Mouse (Mus musculus) NIH3T3 (cell line): ENCODE measurements at regions not wholly inside any gene's neighbourhood (a gene's known extent, or its start where the extent isn't known, plus 50 kb on each side); places are given as distances from the start of the nearest gene placed in this dataset.

ENCODE experiments used
- DNase-seq: peaks from one replicate; pipeline ENCODE4 v3.0.0-alpha.2; 2012; ENCODE audit warnings: low read depth

DNA sequence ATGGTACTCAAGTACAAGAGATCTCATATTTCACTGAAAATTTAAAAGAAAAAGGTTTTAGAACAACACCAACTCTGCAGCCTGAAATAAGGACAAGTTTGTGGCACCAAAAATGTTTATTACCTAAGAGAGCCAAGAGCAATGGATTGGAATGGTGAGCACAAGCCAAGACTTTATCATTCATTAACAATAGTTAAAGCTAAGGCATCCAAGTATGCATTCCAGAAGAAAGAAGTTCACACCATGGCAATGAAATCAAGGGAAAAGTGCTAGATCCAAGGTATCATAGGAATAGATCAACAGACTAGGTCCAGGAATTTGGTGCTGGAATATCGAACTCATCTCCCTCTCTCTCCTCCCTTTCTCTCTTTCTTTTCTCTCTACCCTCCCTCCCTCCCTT, 63.8 kb upstream of the P3h2 start:
- DNase-seq = no peak

DNA sequence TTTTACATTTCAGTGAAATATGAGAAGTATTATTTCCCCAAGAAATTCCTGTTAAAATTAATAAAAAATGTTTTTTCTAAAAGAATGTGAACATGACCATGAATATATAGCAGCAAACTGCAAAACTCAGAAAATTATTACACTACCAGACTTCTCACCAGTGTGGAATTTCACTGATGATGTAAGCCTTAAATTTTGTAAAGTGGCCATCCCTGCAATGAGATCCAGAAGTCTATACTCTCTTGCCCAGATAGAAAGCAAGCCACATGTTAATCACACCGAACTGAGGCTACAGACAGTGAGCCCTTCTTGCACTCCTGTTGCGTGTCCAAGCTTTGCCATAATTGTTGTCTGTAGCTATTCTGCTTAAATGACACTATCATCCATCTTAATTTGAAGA, 62.6 kb upstream of the P3h2 start:
- DNase-seq = peak; percentile 62

GRCm38 (mm10) chr16:26164066-26164465, 58.5 kb upstream of the P3h2 start:
- DNase-seq = peak; percentile 57

DNA sequence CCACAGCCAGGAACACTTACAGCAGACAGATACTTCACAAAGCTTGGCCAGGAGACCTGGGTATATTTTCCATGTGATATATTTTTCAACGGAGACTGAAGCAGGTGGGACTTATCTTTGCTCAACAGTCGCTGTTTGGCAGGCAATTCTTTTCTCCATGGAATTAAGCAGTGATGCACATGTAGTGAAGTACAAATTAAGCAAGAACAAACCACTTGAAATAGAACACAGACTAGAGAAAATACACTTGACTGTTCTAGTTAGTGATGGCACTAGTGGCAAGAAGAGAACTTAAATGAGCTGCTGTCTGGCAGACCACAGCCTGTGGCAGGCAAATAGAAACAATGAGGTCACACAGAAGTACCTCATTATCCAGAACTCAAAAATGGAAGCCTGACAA, 57.8 kb upstream of the P3h2 start:
- no peak for DNase-seq

- no peak for DNase-seq
These were observed 52.0 kb upstream of the P3h2 start for GRCm38 (mm10) chr16:26157606-26158005.
